Mouse (Mus musculus) midbrain, embryonic 11.5 days (tissue): ENCODE measurements around the gene Otulin. TPM values are rescaled to one million over a fixed set of nuclear protein-coding genes. Genes with fewer than 3 reads are reported as not detected.
A peak's percentile ranks its signal among the peaks of the same experiment; 100 is the strongest.

Experiments used
- ATAC-seq: fragments of 200-750 bp; cut with Nextera tagmentation; 2 replicates; pipeline ENCODE4 v1.8.0; 2017; ENCODE audit warnings: moderate TSS enrichment, moderate library complexity; ENCODE audit not compliant: low FRiP score
- DNase-seq: peaks from one replicate; pipeline ENCODE4 v3.0.0; 2015; ENCODE audit warnings: low spot score; ENCODE audit errors: missing footprints
- H3K27ac ChIP-seq: fragments of 300-500 bp; sonication (generic); 2 replicates; pipeline ENCODE4 v1.5.1; 2014; ENCODE audit warnings: low read depth, low read length
- H3K27me3 ChIP-seq: fragments of 300-500 bp; sonication (generic); 2 replicates; pipeline ENCODE4 v1.6.1; 2014; ENCODE audit warnings: mild to moderate bottlenecking, low read length, moderate library complexity, mixed read lengths; ENCODE audit not compliant: control insufficient read depth, insufficient read depth
- H3K36me3 ChIP-seq: fragments of 300-500 bp; sonication (generic); 2 replicates; pipeline ENCODE4 v1.6.1; 2014; ENCODE audit warnings: mild to moderate bottlenecking, low read length, moderate library complexity, mixed read lengths; ENCODE audit not compliant: control insufficient read depth, insufficient read depth
- H3K4me1 ChIP-seq: fragments of 300-500 bp; sonication (generic); 2 replicates; pipeline ENCODE4 v1.6.1; 2014; ENCODE audit warnings: low read length; ENCODE audit not compliant: control insufficient read depth, insufficient read depth
- H3K4me2 ChIP-seq: fragments of 300-500 bp; sonication (generic); 2 replicates; pipeline ENCODE4 v1.6.1; 2014; ENCODE audit warnings: mild to moderate bottlenecking, moderate library complexity
- H3K4me3 ChIP-seq: fragments of 300-500 bp; sonication (generic); 2 replicates; pipeline ENCODE4 v1.5.1; 2014; ENCODE audit warnings: low read depth, low read length
- H3K9ac ChIP-seq: fragments of 300-500 bp; sonication (generic); 2 replicates; pipeline ENCODE4 v1.6.1; 2014; ENCODE audit warnings: low read length
- H3K9me3 ChIP-seq: fragments of 300-500 bp; sonication (generic); 2 replicates; pipeline ENCODE4 v1.6.1; 2016; ENCODE audit warnings: low read length; ENCODE audit not compliant: control insufficient read depth
- WGBS: fragments of 180-500 bp; shearing (Covaris S2); extraction: QIAGEN DNeasy Blood & Tissue Kit; methylation state at CpG from one replicate; pipeline ENCODE4 v1.1.7; 2014; 5-methylcytosine and 5-hydroxymethylcytosine counted together
- polyA plus RNA-seq: library from polyadenylated mRNA; unstranded; fragments of >200 nt; fragmentation: Nextera tagmentation; extraction: Ambion mirVana; gene quantifications from 2 replicates; pipeline ENCODE4 v1.2.1, GENCODE M21; 2014

The Otulin gene
- polyA plus RNA-seq, 1 experiment from 2014 or later, result 34.0 TPM

DNA sequence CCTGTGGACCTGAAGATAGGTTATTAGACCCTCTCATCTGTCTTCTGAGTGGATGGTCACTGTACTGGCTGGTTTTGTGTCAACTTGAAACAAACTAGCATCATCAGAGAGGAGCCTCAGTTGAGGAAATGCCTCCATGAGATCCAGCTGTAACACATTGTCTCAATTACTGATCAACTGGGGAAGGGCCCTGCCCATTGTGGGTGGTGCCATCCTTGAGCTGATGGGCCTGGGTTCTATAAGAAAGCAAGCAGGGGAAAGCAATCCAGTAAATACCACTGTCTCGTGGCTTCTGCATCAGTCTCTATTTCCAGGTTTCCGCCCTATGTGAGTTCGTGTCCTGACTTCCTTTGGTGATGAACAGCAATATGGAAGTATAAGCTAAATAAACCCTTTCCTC is 14.8 kb upstream of the Otulin start:
- ATAC-seq (no peak), DNase-seq (peak; percentile 33)
- Histone ChIP-seq H3K9me3 (no peaks in the 10 kb centered on the region), H3K36me3 (no peaks in the 10 kb centered on the region), H3K27ac (no peak overlapping the region), H3K4me1 (no peaks in the 10 kb centered on the region), H3K4me2 (no peak overlapping the region), H3K9ac (no peak overlapping the region), H3K4me3 (no peak overlapping the region), H3K27me3 (no peaks in the 10 kb centered on the region)
- WGBS, result 88% methylated on average over 3 of the region's 3 CpGs

DNA sequence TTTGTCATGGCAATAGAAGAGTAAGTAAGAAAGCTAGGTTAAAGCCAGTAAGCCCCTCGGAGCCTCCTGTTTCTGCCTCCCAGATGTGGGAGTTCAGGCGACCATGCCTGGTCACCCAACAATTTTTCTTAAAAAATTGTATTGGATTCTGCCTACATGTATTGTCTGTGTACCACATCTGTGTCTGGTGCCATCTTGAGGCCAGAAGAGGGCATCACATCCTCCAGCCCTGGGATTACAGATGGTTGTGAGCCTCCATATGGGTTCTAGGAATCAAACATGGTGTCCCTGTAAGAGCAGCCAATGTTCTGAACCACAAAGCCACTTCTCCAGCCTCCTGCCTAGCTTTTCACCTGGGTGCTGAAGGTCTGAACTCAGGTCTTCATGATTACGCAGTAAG is 12.4 kb upstream of the Otulin start:
- 92% methylated on average over 3 of the region's 3 CpGs for WGBS
- no peak overlapping the region for H3K27ac ChIP-seq
- no peaks in the 10 kb centered on the region for H3K4me1 ChIP-seq

DNA sequence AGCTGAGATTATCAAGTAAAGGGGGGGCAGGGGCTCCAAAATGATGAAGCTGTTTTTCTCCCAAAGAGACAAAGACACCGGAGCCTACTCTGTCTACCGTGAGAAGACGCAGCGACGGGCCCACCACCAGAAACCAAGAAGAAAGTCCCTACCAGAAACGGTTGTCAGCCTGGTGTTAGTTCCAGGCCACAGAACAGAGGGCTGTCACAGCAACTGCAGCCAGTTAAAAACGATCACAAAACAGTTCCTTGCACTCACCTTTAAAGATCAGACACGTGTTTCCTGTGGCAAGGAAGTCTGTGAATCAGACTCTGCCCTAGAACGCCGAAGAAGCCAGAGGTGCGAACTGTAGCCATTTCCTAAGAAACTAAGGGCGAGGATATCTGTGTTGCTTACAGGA is 10.7 kb upstream of the Otulin start:
- Histone ChIP-seq H3K27ac (no peak overlapping the region), H3K4me1 (no peaks in the 10 kb centered on the region), H3K27me3 (no peaks in the 10 kb centered on the region), H3K4me3 (no peak overlapping the region), H3K4me2 (no peak overlapping the region), H3K9ac (no peak overlapping the region), H3K36me3 (no peaks in the 10 kb centered on the region), H3K9me3 (no peaks in the 10 kb centered on the region)
- WGBS, result 75% methylated on average over 12 of the region's 12 CpGs
- no peak for DNase-seq
- ATAC-seq, result no peak

More for the DNA sequence above, 12.4 kb upstream of the Otulin start:
- H3K4me2 ChIP-seq, result no peak overlapping the region
- ATAC-seq, result no peak
- DNase-seq, result peak; percentile 83
- H3K36me3 ChIP-seq, result no peaks in the 10 kb centered on the region
- H3K27me3 ChIP-seq, result no peaks in the 10 kb centered on the region
- no peak overlapping the region for H3K9ac ChIP-seq
- no peak overlapping the region for H3K4me3 ChIP-seq
- no peaks in the 10 kb centered on the region for H3K9me3 ChIP-seq

DNA sequence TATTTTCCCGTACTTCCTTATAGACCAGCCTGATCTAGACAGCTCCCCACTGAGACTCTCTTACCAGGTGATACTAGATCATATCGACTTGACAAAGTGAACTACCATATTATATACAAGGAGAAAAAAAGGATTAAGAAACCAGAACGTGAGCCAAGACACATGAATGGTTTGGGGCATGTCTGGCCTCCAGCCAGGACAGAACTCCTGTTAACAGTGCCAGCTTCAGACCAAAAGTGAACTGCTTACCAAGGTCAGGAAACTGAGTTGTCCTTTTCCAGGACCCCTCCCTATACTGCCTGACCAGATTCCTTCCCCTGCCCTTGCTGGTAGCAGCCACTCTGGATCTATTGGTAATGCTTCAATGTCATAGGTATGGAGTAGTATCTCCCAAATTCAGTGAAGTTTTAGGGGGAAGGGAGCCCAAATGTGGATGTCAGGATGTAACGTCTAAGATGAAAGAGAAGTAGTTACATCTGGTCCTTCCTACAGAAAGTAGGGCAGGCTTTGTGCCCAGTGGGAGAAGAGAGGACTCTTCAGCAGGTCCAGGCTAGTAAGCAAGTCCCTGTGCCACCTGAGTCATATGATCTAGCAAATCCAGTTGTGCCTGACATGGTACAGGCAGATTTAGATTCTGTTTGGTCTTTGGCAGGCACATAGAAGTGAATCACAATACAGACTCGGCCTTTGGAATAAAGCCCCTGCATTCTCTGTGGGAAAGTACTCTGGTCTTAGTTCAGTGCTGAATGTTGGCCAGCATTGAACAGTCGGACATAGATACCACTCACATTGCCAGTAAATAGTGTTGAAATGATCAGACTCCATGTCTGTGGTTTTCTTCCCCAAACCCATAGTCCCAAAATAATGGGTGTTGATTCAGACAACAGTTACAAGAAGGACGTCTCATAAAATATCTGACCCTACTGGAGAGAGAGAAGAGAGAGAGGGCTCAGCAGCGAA is 3.7 kb upstream of the Otulin start:
- H3K4me1 ChIP-seq, result peaks cover 12% of the 10 kb centered on the region
- DNase-seq (no peak), ATAC-seq (no peak)
- H3K27ac ChIP-seq, result no peak overlapping the region
- no peak overlapping the region for H3K9ac ChIP-seq
- no peaks in the 10 kb centered on the region for H3K9me3 ChIP-seq
- no peak overlapping the region for H3K4me3 ChIP-seq
- WGBS, result 81% methylated on average over 8 of the region's 8 CpGs
- H3K27me3 ChIP-seq, result no peaks in the 10 kb centered on the region
- no peak overlapping the region for H3K4me2 ChIP-seq
- no peaks in the 10 kb centered on the region for H3K36me3 ChIP-seq

DNA sequence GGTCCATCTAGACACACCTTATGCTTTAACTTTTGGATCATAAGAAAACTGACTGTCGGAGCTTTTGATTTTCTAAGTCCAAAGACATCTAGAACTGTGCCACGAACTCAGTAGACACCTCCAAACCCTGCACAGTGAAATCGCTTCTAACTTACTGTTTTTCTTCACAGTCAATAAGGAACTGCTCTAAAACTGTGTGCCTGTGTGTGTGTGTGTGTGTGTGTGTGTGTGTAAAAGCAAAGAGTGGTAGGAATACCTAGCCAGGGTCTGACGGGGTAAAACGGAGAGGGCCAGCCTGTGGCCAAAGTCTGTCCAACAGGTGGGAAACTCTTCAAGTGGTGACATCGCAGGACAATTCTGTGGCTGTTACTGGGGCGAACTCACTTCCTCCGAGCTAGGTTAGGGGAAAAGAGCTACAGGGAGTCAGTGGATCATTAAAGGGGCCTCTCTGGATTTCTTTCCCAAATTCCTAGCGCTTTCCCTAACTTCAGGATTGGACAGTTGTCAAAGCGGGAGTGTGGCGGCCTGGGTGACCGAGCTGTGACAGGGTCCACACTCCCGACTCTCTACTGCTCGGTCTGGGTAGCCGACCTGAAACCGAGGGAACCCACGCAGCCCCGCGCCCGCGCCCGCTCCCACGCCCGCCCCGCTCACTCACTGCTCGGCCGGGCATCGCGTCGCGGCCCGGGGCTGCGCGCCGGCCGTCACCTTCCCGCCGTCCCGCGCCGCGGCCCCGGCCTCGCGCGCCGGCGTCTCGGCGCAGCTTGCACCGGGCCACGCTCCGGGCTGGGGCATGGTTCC is 493 bp downstream of the Otulin start:
- peak overlapping the region; percentile 79 for H3K9ac ChIP-seq
- H3K27me3 ChIP-seq, result no peaks in the 10 kb centered on the region
- peak overlapping the region; percentile 89 for H3K4me3 ChIP-seq
- no peaks in the 10 kb centered on the region for H3K9me3 ChIP-seq
- ATAC-seq (peak; percentile 83; the same call in 1 of the 2 replicates), DNase-seq (peak; percentile 92)
- no peaks in the 10 kb centered on the region for H3K36me3 ChIP-seq
- H3K27ac ChIP-seq, result no peak overlapping the region
- peaks cover 14% of the 10 kb centered on the region for H3K4me1 ChIP-seq
- H3K4me2 ChIP-seq, result peak overlapping the region; percentile 75
- WGBS, result 2% methylated on average over 52 of the region's 53 CpGs

DNA sequence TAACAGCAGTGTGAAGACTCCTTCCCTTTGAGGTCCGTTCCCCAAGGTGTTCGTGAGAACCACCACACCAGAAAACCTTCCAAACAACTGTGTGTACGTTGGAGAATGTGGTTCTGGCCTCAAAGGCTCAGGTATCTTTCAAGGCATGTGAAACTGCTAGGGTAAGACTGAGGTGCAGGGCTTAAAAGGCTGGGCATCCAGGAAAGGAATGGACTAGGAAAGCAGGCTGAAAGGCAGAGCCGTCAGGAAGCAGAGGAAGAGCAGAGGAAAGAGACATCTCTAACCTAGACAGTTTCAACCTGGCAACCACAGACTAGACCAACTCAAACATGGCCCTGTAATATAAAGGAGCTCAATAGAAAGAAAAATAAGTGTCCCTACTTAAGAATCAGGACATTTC is 1.4 kb downstream of the Otulin start:
- Histone ChIP-seq H3K4me2 (no peak overlapping the region), H3K27me3 (no peaks in the 10 kb centered on the region), H3K27ac (no peak overlapping the region), H3K9ac (no peak overlapping the region), H3K4me3 (peak overlapping the region; percentile 89; the same call in 1 of the 2 replicates), H3K4me1 (peaks cover 14% of the 10 kb centered on the region), H3K36me3 (no peaks in the 10 kb centered on the region), H3K9me3 (no peaks in the 10 kb centered on the region)
- 77% methylated on average over 4 of the region's 4 CpGs for WGBS
- DNase-seq (peak; percentile 75), ATAC-seq (no peak)

DNA sequence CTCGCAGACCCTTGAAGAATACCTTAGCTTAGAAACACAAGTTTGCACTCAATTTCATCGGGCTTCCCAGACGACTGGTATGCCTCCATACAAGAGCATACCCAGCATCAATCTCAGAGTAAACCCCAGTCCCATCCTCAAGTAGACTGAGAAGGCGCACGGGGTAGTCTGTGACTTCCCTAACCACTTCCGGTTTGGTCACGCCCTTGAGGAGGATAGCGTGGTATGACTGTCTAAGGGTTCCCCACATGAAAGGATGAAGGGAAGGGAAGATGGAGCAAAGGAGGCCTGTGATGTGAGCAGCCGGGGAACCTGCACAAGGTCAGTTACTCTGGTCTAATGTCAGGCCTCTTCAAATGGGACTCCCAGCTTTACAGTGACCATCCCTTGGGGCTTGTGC is 2.7 kb downstream of the Otulin start:
- DNase-seq, result no peak
- ATAC-seq, result no peak
- H3K4me1 ChIP-seq, result peaks cover 14% of the 10 kb centered on the region
- no peak overlapping the region for H3K27ac ChIP-seq
- no peak overlapping the region for H3K9ac ChIP-seq
- H3K4me3 ChIP-seq, result no peak overlapping the region
- no peak overlapping the region for H3K4me2 ChIP-seq
- H3K27me3 ChIP-seq, result no peaks in the 10 kb centered on the region
- H3K36me3 ChIP-seq, result no peaks in the 10 kb centered on the region
- H3K9me3 ChIP-seq, result no peaks in the 10 kb centered on the region
- WGBS, result 93% methylated on average over 9 of the region's 9 CpGs

DNA sequence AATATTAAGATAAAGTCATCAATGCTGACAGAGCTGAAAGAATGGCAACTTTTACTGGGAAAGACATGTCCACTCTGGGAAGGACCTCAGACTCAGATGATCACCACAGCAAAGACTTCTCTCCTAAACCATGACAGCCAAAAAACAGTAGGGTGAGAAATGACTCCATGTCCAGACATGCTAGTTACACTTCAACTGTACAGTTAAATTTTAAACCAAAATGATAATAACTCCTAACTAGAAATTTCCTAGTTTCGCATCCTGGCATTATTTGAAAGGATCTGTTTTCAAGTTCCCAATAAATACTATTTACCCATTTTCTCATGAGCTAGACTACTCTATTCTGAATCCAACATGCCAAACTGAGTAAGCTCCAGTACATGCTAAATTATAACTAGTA is 4.2 kb downstream of the Otulin start:
- no peaks in the 10 kb centered on the region for H3K36me3 ChIP-seq
- no peak overlapping the region for H3K4me2 ChIP-seq
- no peak overlapping the region for H3K27ac ChIP-seq
- no peak overlapping the region for H3K4me3 ChIP-seq
- peaks cover 14% of the 10 kb centered on the region for H3K4me1 ChIP-seq
- no peak for ATAC-seq
- no peaks in the 10 kb centered on the region for H3K27me3 ChIP-seq
- no peaks in the 10 kb centered on the region for H3K9me3 ChIP-seq
- no peak overlapping the region for H3K9ac ChIP-seq
- WGBS, result 98% methylated on average over 1 of the region's 1 CpGs
- DNase-seq, result no peak

DNA sequence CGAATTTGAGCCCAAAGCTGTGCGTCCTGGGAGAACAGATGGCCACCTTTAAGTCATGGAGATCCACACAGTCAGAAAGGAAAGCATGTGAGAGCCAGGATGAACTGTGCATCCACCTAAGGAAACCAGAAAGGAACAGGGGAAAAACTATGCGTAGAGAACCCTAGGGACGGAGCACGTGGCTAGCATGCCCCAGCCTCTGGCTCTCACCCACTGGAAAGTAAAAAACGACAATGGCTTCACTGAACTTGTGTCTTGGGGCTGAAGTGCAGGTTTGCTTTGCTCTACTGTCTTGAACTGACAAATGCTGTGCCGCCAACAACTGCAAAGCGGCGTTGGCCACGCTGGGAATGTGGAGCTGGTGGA is 4.6 kb downstream of the Otulin start:
- Histone ChIP-seq H3K4me3 (no peak overlapping the region), H3K27ac (no peak overlapping the region), H3K9me3 (no peaks in the 10 kb centered on the region), H3K4me2 (no peak overlapping the region), H3K36me3 (no peaks in the 10 kb centered on the region), H3K27me3 (no peaks in the 10 kb centered on the region), H3K9ac (no peak overlapping the region), H3K4me1 (peaks cover 9% of the 10 kb centered on the region)
- no peak for DNase-seq
- WGBS, result 85% methylated on average over 10 of the region's 10 CpGs
- no peak for ATAC-seq
